Mouse (Mus musculus) intestine, postnatal 0 days (tissue): ENCODE data around the gene Chrd. TPM values are rescaled to one million over a fixed set of nuclear protein-coding genes. Genes with fewer than 3 reads are reported as not detected.

Source experiments
- ATAC-seq: fragments of 200-750 bp; cut with Nextera tagmentation; 2 replicates; pipeline ENCODE4 v1.8.0; 2017; ENCODE audit warnings: mild to moderate bottlenecking, moderate TSS enrichment, moderate library complexity
- H3K27ac ChIP-seq: fragments of 300-500 bp; sonication (generic); 2 replicates; pipeline ENCODE4 v1.5.1; 2014; ENCODE audit warnings: mild to moderate bottlenecking, low read depth, low read length, moderate library complexity
- H3K27me3 ChIP-seq: fragments of 300-500 bp; sonication (generic); replicated peaks from 2 replicates; pipeline ENCODE4 v1.6.1; 2014; ENCODE audit warnings: low read length, mixed read lengths; ENCODE audit not compliant: control insufficient read depth, insufficient read depth
- H3K36me3 ChIP-seq: fragments of 300-500 bp; sonication (generic); 2 replicates; pipeline ENCODE4 v1.6.1; 2014; ENCODE audit warnings: mild to moderate bottlenecking, moderate library complexity; ENCODE audit not compliant: control insufficient read depth, insufficient read depth
- H3K4me1 ChIP-seq: fragments of 300-500 bp; sonication (generic); replicated peaks from 2 replicates; pipeline ENCODE4 v1.6.1; 2014; ENCODE audit warnings: antibody characterized with exemption, low read length, mixed read lengths; ENCODE audit not compliant: control insufficient read depth, insufficient read depth
- H3K4me2 ChIP-seq: fragments of 300-500 bp; sonication (generic); replicated peaks from 2 replicates; pipeline ENCODE4 v1.6.1; 2014; ENCODE audit warnings: low read depth, mild to moderate bottlenecking, moderate library complexity
- H3K4me3 ChIP-seq: fragments of 300-500 bp; sonication (generic); 2 replicates; pipeline ENCODE4 v1.5.1; 2014; ENCODE audit warnings: low read depth, low read length
- H3K9ac ChIP-seq: fragments of 300-500 bp; sonication (generic); 2 replicates; pipeline ENCODE4 v1.6.1; 2014; ENCODE audit warnings: mild to moderate bottlenecking, low read depth, low read length
- H3K9me3 ChIP-seq: fragments of 300-500 bp; sonication (generic); 2 replicates; pipeline ENCODE4 v1.6.1; 2016; ENCODE audit warnings: mixed run types; ENCODE audit not compliant: control insufficient read depth
- CTCF ChIP-seq: sonication (generic); IDR thresholded peaks from 2 replicates; pipeline ENCODE4 v1.5.1; 2016; ENCODE audit warnings: low read depth, mild to moderate bottlenecking, control low read depth, antibody characterized with exemption, moderate library complexity
- WGBS: fragments of 180-500 bp; shearing (Covaris S2); extraction: QIAGEN DNeasy Blood & Tissue Kit; methylation state at CpG from one replicate; pipeline ENCODE4 v1.1.7; 2014; 5-methylcytosine and 5-hydroxymethylcytosine counted together
- polyA plus RNA-seq: library from polyadenylated mRNA; unstranded; fragments of >200 nt; fragmentation: Nextera tagmentation; extraction: Ambion mirVana; gene quantifications from 2 replicates; pipeline ENCODE4 v1.2.1, GENCODE M21; 2015

Chrd gene
- polyA plus RNA-seq, 1 experiment from 2014 or later, result 2.3 TPM

DNA sequence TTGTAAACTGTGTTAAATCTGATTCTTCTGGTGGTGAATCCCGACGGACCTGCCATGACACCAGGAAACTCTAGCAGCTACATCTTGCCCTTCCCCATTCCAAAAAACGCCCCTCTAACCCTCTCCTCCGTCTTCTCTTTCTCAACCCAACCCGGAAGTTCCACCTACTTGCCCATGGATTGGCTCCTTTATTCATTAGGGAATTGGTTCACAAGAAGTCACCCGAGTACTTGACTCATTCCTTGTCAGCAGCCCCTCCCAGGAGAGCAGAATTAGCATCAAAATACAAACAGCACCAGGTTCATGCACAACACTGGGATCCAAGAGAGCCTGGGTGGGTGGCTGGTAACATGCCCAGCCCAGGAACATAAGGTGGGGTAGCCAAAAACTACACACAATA, 58.9 kb downstream of the Chrd start:
- TF ChIP-seq CTCF, result no peak
- WGBS, result 67% methylated on average over 6 of the region's 6 CpGs
- H3K9me3 ChIP-seq, result no peaks in the 10 kb centered on the region
- no peak for ATAC-seq
- H3K27me3 ChIP-seq, result no peaks in the 10 kb centered on the region
- H3K4me1 ChIP-seq, result no peaks in the 10 kb centered on the region
- no peak overlapping the region for H3K4me3 ChIP-seq
- H3K4me2 ChIP-seq, result no peak overlapping the region
- no peak overlapping the region for H3K9ac ChIP-seq
- no peak overlapping the region for H3K27ac ChIP-seq
- H3K36me3 ChIP-seq, result no peaks in the 10 kb centered on the region

Other genes starting within 250 kb of the Chrd start
- gene Eif2b5, start 234.3 kb upstream of the Chrd start, polyA plus RNA-seq, result 37.2 and 37.8 TPM in 2 replicates
- 11.5 and 13.7 TPM in 2 replicates for gene Dvl3, start 216.1 kb upstream of the Chrd start, polyA plus RNA-seq
- gene Ap2m1, start 197.6 kb upstream of the Chrd start, polyA plus RNA-seq, result 411 and 423 TPM in 2 replicates
- gene Abcf3, start 184.6 kb upstream of the Chrd start, polyA plus RNA-seq, result 47.0 and 64.3 TPM in 2 replicates
- gene Vwa5b2, start 143.7 kb upstream of the Chrd start, polyA plus RNA-seq, result 1.7 and 2.0 TPM in 2 replicates
- 17.8 and 18.0 TPM in 2 replicates for gene Eef1akmt4, start 121.5 kb upstream of the Chrd start, polyA plus RNA-seq
- 0.09 TPM in 1 of 2 replicates, not detected in the other for gene Gm49333, start 121.5 kb upstream of the Chrd start, polyA plus RNA-seq
- gene Alg3, start 121.4 kb upstream of the Chrd start, polyA plus RNA-seq, result 24.7 and 27.8 TPM in 2 replicates
- gene Camk2n2, start 111.8 kb upstream of the Chrd start, polyA plus RNA-seq, result 1.0 and 2.0 TPM in 2 replicates
- gene Ece2, start 103.3 kb upstream of the Chrd start, polyA plus RNA-seq, result 0.17 and 0.22 TPM in 2 replicates
- gene Psmd2, start 81.5 kb upstream of the Chrd start, polyA plus RNA-seq, result 136 and 137 TPM in 2 replicates
- 97.8 and 106 TPM in 2 replicates for gene Eif4g1, start 64.8 kb upstream of the Chrd start, polyA plus RNA-seq
- gene Fam131a, start 39.9 kb upstream of the Chrd start, polyA plus RNA-seq, result 4.7 and 5.0 TPM in 2 replicates
- 52.9 and 54.2 TPM in 2 replicates for gene Polr2h, start 15.5 kb upstream of the Chrd start, polyA plus RNA-seq
- 5.4 and 6.1 TPM in 2 replicates for gene Clcn2, start 15.4 kb upstream of the Chrd start, polyA plus RNA-seq
- 2.4 and 2.7 TPM in 2 replicates for gene Thpo, start 1.4 kb downstream of the Chrd start, polyA plus RNA-seq